Mouse (Mus musculus) liver, adult 2 months (tissue): ENCODE results near the gene Lrig1.

Experiments used
- CTCF ChIP-seq: fragments of 200-500 bp; IDR thresholded peaks from 2 replicates; pipeline ENCODE4 v1.5.1; 2011; ENCODE audit warnings: low read depth, low read length, control low read depth
- POLR2A ChIP-seq: fragments of 200-500 bp; IDR thresholded peaks from 2 replicates; pipeline ENCODE4 v1.6.1; 2011; ENCODE audit warnings: low read length, control low read depth; ENCODE audit not compliant: insufficient read depth; ENCODE audit errors: extremely low read depth

DNA sequence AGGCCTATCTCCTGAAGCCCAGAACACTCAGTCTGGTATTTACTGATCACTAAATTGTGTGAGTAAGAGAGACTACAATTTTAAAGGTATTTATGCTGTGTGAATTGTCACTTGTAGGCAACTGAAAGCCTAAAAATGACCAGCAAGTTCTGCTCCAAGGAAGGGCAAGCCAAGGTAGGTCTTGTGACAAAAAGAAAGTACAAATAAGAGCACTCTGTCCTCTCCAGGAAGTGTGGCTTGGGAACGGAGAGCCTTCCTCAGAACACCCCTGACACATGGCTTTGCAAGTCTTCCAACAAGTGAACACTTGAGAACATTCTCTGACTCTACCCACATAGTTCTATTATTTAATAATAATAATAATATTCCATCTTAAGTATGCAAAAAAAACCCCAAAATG is 2.5 kb downstream of the Lrig1 start:
- TF ChIP-seq POLR2A (no peak), CTCF (no peak)
